Mouse (Mus musculus): Measurements from ENCODE around the gene S100a3.

DNA sequence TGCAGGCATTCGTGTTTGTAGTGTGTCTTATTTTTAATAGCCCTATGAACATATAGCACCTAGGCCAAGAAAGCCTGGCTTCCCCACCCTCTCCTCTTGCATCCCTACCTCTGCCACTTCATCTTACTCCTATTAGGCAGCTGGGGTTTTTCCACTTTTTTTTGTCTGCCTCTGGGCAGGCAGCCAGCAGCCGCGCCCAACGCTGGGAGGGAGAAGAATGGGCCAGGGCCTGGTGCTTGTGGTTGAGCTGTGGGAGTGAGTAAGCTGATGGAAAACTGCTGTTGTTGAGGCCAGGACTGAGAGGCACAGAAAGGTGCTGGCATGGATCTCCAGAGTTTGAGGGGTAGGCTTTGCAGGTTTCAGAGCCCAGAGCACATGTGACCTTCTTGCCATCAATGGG, 44.0 kb downstream of the S100a3 start:
- no peak for TF ChIP-seq CTCF (conservative IDR thresholded peaks at IDR 0.05; ENCODE audit: low read length)
- TF ChIP-seq POU5F1 (IDR thresholded peaks at IDR 0.05; ENCODE audit: borderline replicate concordance, low read length), result no peak
